ENCODE assay signal across 9 mouse cellular contexts in the genomic region with DNA sequence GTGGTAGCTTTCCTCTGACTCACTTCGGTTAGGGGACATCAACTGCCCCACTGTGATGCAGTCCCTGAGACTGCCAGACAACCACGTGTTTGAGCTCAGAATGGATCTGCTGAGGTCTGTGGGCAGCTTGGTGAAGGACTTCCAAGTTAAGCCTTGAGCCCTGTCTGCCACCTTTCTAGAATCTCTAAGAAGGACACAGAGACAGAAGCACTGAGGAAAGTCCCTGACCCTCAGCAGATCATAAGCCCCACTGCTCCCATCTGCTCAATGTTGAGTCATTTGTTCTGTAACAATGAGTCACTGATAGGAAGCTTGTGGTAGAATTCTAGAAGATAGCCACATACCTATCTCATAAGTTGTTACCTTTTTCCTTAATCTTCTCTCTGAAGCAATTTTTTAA.
"Had no signal": no experiment of that assay in that cellular context is flagged by ENCODE, and none has a peak within 500 bp of the region (broad histone marks: within the 10 kb centered on the region; RNA-seq: fewer than 3 reads in every experiment).

No protein-coding gene starts in this region.

- DNase-seq: kidney, postnatal 25 days; layer of hippocampus, adult 9-11 months; liver; liver, postnatal 0 days; lung, embryonic 14.5 days; spleen, adult 18-20 months; thymus, adult 2 months; thymus, postnatal 14 days; thymus, postnatal 4 days had no signal
